Mouse (Mus musculus) cerebral cortex, adult 2 months (tissue): ENCODE data around the gene Fgfr2.

Experiments used
- WGBS: fragments of 180-500 bp; shearing (Covaris S2); methylation state at CpG from one replicate; pipeline ENCODE4 v1.1.7; 2018; 5-methylcytosine and 5-hydroxymethylcytosine counted together

Fgfr2 gene

DNA sequence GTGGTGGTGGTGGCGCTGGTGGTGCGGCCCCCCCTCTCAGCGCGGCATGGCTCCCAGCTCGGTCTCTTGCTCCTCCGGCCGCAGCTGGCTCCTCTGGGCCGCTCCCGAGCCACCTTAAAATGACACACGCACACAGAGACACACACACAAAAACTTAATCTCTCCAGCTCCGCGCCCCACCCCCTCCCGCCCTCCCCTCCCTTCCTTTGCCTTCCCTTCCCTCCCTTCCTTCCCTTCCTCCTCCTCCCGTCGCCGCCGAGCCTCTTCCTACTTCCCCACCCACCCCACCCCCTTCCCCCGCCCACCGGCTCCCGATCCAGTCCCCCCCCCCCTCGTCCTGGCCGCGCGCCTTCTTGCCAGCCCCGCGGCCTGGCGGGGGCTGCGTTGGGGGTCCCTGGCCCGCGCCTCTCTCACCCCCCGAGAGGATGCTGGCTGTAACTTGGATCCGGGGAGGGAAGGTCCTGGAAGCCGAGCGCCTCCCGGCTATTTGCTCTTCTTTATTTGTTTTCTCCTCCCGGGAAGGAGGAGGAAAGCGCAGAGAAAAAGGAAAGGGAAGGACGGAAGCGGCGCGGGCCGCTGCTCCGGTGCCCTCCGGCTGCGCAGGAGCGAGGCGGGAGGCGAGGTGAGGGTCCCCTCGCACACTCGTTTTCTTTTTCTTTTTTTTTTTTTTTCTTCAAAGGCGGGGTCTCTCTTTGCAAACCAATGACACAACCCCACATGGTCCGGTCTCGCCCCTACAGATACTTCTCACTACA is at the start of gene Fgfr2:
Gene Fgfr2, minus strand, starts transcription at position 107 of the 755 bp plus-strand sequence.
- WGBS, result under 1% methylated on average over 42 of the region's 53 CpGs

- WGBS, result 66% methylated on average over 4 of the region's 4 CpGs
Measured at GRCm38 (mm10) chr7:133171403-133172032, 48.4 kb upstream of the Fgfr2 start.

GRCm38 (mm10) chr7:133168928-133169327 is 45.8 kb upstream of the Fgfr2 start:
- 97% methylated on average over 3 of the region's 3 CpGs for WGBS

DNA sequence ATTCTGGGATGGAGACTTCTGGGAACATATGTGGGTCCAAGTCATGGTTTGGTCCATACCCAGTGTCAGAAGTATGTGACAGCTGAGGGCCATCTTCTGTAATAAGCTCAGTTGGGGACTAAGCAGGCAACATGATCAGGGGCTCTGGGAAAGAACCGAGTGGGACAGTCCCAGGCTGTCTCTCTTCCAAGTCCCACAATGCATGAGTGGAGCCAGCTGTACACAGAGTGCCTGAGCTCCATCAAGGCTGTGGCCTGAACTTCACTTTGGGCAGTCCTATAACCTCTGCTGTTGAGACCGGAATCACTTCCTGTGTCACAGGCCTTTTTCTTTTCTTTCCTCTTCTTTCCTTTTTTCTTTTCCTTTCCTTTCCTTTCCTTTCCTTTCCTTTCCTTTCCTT is 44.8 kb upstream of the Fgfr2 start:
- 96% methylated on average over 2 of the region's 2 CpGs for WGBS

- WGBS, result 39% methylated on average over 2 of the region's 2 CpGs
Measured at GRCm38 (mm10) chr7:133164770-133165169, 41.6 kb upstream of the Fgfr2 start.

GRCm38 (mm10) chr7:133163011-133163410 is 39.9 kb upstream of the Fgfr2 start:
- 62% methylated on average over 5 of the region's 5 CpGs for WGBS

GRCm38 (mm10) chr7:133162131-133162530 is 39.0 kb upstream of the Fgfr2 start:
- WGBS, result 83% methylated on average over 2 of the region's 2 CpGs

GRCm38 (mm10) chr7:133161362-133162080 is 38.4 kb upstream of the Fgfr2 start:
- 86% methylated on average over 7 of the region's 7 CpGs for WGBS

- 94% methylated on average over 3 of the region's 3 CpGs for WGBS
Measured at GRCm38 (mm10) chr7:133159519-133159918, 36.4 kb upstream of the Fgfr2 start.

DNA sequence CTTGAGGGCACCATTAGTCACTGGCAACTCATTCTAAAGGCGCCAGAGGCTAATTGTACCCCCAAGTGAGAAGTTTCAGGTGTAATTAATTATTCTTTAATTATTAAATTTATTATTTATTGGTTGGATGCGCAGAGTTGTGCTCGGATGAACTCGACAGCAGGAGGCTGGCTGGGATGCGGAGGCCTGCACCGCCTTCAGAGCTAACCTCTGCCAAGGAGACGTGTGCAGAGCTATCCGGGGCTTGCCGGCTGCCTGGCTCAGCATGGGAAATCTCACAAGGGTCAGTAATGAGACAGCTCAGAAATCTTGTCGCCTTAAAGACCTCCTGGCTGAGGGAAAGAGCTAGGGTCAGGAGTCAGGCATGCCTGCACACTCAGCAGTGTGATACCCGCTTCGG is 32.5 kb upstream of the Fgfr2 start:
- WGBS, result 88% methylated on average over 12 of the region's 12 CpGs

GRCm38 (mm10) chr7:133154846-133155245 is 31.7 kb upstream of the Fgfr2 start:
- WGBS, result 74% methylated on average over 6 of the region's 6 CpGs

GRCm38 (mm10) chr7:133139689-133140336 is 16.7 kb upstream of the Fgfr2 start:
- 85% methylated on average over 8 of the region's 8 CpGs for WGBS

DNA sequence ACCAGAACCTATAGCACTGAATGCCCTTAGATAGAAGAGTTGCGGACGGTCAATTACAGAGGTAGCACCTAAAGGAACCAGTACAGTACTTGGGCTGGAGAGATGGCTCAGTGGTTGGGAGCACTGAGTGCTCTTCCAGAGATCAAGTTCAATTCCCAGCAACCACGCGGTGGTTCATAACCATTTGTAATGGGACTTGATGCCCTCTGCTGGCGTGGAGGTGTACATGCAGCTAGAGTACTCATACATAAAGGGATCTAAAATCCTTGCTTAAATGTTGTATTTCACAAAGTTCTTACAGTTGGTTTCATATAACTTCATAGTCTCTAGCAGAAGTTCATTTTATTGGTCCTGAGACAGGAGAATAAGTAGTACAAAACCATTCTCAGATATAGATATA is 10.4 kb upstream of the Fgfr2 start:
- 83% methylated on average over 5 of the region's 5 CpGs for WGBS

DNA sequence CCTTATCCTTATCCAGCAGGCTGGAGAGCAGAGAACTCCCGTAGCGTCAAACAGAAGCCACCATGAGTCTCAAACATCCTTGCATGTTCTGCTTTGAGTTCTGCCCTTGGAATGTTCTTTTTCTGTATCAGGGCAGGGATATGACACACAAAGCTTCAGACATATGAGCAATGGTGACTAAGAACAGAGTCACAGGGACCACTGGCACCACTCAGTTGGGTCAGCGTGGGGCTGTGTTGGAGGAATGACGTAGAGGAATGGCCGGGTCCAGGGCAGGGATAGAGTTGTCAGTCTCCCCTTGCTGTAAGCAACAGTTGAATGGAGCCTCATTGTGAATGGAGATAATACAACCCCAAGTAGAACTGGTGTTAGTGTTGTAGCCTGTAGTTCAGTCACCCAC is 9.6 kb upstream of the Fgfr2 start:
- WGBS, result 97% methylated on average over 5 of the region's 5 CpGs

DNA sequence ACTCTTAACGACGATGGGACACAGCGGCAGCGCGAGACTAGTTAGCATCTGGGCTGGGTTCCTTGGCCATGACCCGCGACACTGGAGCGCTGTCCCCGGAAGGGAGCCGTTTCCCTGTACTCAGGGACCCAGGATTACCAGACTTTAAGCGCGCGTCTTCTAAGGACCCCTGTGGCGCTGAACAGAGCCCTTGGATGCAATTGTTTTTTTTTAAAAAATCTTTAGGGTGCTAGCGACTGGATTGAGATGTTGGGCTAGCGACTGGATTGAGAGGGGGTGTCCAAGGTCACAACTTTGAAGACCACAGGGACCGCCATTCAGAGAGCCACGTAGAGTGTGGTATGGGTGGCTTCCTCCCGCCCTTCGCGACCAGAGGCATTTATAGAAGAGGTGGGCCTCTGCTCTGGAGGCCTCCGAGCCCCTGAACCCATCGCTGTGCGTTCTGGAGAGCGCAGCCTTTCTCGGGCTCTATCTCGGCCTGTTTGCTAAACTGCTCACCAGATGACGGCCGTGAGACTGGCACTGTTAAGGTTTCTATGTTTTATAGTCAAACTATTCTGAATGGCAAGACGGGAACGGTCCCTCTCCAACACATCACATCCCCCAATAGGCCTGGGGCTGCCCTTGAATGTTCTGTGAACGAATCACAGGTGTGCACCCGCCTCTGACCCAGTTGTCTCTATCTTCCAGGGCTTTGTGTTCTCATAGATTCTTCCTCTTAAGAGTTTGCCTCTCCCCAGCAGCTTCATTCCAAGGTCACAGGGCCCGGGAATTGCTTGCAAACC is 1.7 kb upstream of the Fgfr2 start:
- 68% methylated on average over 34 of the region's 34 CpGs for WGBS

DNA sequence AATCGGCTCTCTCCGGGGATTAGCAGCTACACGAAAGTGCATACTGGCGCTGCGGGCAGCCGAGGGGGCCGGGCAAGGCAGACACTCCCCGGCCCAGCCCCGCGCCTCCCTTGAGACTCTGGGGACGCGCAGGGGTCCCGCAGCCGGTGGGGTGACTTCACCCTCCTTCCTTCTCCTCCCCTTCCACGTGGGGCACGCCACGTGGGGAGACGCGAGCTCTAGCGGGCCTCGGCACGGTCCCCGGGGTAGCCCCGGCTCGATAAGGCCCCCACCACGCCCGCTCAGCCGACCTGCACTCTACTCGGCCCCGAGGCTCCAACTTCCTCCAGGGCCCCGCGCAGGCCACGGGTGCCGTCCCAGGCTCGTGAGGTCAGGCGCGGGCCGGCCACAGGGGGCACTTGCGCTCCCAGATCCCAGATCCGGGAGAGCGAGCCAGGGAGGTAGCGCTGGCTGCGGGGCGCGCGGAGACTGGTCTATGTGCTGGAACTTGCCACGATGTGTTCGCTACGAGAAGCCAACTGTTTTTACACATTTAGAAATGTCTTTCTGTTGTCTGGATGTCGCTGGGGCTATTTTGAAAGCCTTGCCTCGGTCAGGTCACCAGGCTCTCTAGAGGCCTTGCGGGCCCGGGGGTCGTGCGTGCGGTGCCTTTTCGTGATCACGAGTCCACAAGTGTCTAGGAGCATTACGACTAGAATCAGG is 1.0 kb upstream of the Fgfr2 start, which contains the start of gene Ctbp2:
Gene Ctbp2, minus strand, starts transcription at position 356 of the 702 bp plus-strand sequence.
- WGBS, result 3% methylated on average over 59 of the region's 59 CpGs

- WGBS, result under 1% methylated on average over 93 of the region's 102 CpGs
Measured at GRCm38 (mm10) chr7:133122379-133123243, 539 bp downstream of the Fgfr2 start.

- WGBS, result under 1% methylated on average over 85 of the region's 94 CpGs
Measured at GRCm38 (mm10) chr7:133121661-133122378, 1.3 kb downstream of the Fgfr2 start.

GRCm38 (mm10) chr7:133121080-133121607 is 2.0 kb downstream of the Fgfr2 start:
- 47% methylated on average over 14 of the region's 14 CpGs for WGBS
